Mouse (Mus musculus): Measurements from ENCODE around the gene Gm4763. TPM values are rescaled to one million over a fixed set of nuclear protein-coding genes. Genes with fewer than 3 reads are reported as not detected.
"Not testable (repeated sequence)": the region's sequence is repeated elsewhere in the genome, so short reads cannot be mapped to it uniquely, and the experiment has no call there.

Gene Gm4763
- polyA plus RNA-seq, 1 experiment from 2014 or later = not detected

DNA sequence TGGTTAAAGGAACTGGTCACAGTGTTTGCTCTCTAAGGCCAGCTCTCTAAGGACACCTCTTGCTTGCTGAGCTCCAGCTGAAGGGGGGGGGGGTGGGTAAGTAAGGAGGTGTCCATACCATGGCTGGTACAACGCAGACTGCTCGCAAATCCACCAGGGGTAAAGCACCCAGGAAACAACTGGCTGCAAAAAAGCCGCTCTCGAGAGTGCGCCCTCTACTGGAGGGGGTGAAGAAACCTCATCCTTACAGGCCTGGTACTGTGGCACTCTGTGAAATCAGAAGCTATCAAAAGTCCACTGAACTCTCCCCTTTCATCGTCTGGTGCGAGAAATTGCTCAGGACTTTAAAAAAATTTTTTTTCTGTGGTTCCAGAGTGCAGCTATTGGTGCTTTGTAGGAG is 42.6 kb downstream of the Gm4763 start:
- WGBS (ENCODE audit: insufficient replicate concordance) = 72% methylated on average over 7 of the region's 7 CpGs
- H3K4me1 ChIP-seq (ENCODE audit: control insufficient read depth, insufficient read depth, low read length); H3K4me2 ChIP-seq; H3K9me3 ChIP-seq (replicated peaks; ENCODE audit: control insufficient read depth, low read length); H3K27ac ChIP-seq (ENCODE audit: low read depth, low read length); H3K36me3 ChIP-seq (ENCODE audit: control insufficient read depth, insufficient read depth, low read length); H3K4me3 ChIP-seq (ENCODE audit: low read depth, low read length); ATAC-seq (replicated peaks; ENCODE audit: insufficient number of reproducible peaks, low FRiP score, low TSS enrichment); H3K27me3 ChIP-seq (ENCODE audit: control insufficient read depth, insufficient read depth, low read length); H3K9ac ChIP-seq (ENCODE audit: low read depth, low read length): not testable (repeated sequence)

- Histone ChIP-seq H3K27ac (ENCODE audit: low read depth, low read length) (no peak within 1 kb of the TSS), H3K9me3 (replicated peaks; ENCODE audit: control insufficient read depth, low read length) (no peaks in the 10 kb centered on the region), H3K27me3 (ENCODE audit: control insufficient read depth, insufficient read depth, low read length) (no peaks in the 10 kb centered on the region), H3K4me1 (ENCODE audit: control insufficient read depth, insufficient read depth, low read length) (no peaks in the 10 kb centered on the region), H3K36me3 (ENCODE audit: control insufficient read depth, insufficient read depth, low read length) (no peaks in the 10 kb centered on the region), H3K9ac (ENCODE audit: low read depth, low read length) (no peak within 1 kb of the TSS), H3K4me3 (ENCODE audit: low read depth, low read length) (no peak within 1 kb of the TSS), H3K4me2 (no peak within 1 kb of the TSS)
- ATAC-seq (replicated peaks; ENCODE audit: insufficient number of reproducible peaks, low FRiP score, low TSS enrichment) = no peak
- 82% methylated on average over 9 of the region's 9 CpGs for WGBS (ENCODE audit: insufficient replicate concordance)
Observed at GRCm38 (mm10) chr7:24676575-24676974, 50.1 kb downstream of the Gm4763 start, which contains the start of gene Tex101. Tex101 (minus strand) TSS chr7:24676675.

DNA sequence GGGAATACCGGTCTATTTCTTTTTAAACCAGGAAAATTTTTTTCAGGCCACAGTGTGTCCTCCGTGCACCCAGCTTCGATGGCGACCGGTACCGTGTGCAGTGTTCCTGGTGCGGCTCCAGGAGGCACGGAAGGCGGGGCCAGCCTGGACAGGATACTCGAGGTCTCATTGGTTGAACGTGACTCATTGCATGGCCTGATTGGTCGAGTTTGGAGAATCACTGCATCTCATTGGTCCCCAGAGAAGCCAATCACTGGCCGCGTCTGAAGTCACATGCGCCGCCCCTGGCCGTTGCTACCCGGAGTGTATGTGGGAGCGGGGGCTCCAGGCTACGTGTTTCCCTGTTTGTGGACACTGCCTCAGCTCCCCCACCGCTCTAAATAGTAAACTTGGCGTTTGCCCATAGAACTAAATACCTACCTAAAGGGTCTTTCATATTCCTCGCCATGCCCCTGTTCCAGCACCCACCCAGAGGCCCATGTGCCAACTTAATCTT is 54.7 kb downstream of the Gm4763 start:
- Histone ChIP-seq H3K27me3 (ENCODE audit: control insufficient read depth, insufficient read depth, low read length) (no peaks in the 10 kb centered on the region), H3K4me3 (ENCODE audit: low read depth, low read length) (no peak overlapping the region), H3K4me1 (ENCODE audit: control insufficient read depth, insufficient read depth, low read length) (no peaks in the 10 kb centered on the region), H3K4me2 (no peak overlapping the region), H3K27ac (ENCODE audit: low read depth, low read length) (no peak overlapping the region), H3K9ac (ENCODE audit: low read depth, low read length) (no peak overlapping the region), H3K9me3 (replicated peaks; ENCODE audit: control insufficient read depth, low read length) (no peaks in the 10 kb centered on the region), H3K36me3 (ENCODE audit: control insufficient read depth, insufficient read depth, low read length) (no peaks in the 10 kb centered on the region)
- 88% methylated on average over 23 of the region's 23 CpGs for WGBS (ENCODE audit: insufficient replicate concordance)
- no peak for ATAC-seq (replicated peaks; ENCODE audit: insufficient number of reproducible peaks, low FRiP score, low TSS enrichment)

Other genes with a start within 250 kb of the Gm4763 start
- 0.20 and 0.23 TPM in 2 replicates for gene Cadm4, start 244.9 kb downstream of the Gm4763 start, polyA plus RNA-seq (2014; fragmentation: Nextera tagmentation; extraction: Ambion mirVana)
- 22.6 and 26.0 TPM in 2 replicates for gene Zfp428, start 219.9 kb downstream of the Gm4763 start, polyA plus RNA-seq (2014; fragmentation: Nextera tagmentation; extraction: Ambion mirVana)
- gene AC161166.1, start 214.5 kb downstream of the Gm4763 start, polyA plus RNA-seq (2014; fragmentation: Nextera tagmentation; extraction: Ambion mirVana) = 0.25 and 0.57 TPM in 2 replicates
- gene Irgq, start 196.2 kb downstream of the Gm4763 start, polyA plus RNA-seq (2014; fragmentation: Nextera tagmentation; extraction: Ambion mirVana) = 4.1 and 6.1 TPM in 2 replicates
- not detected in 2 replicates for gene Pinlyp, start 180.8 kb downstream of the Gm4763 start, polyA plus RNA-seq (2014; fragmentation: Nextera tagmentation; extraction: Ambion mirVana)
- gene Xrcc1, start 180.6 kb downstream of the Gm4763 start, polyA plus RNA-seq (2014; fragmentation: Nextera tagmentation; extraction: Ambion mirVana) = 69.8 and 76.6 TPM in 2 replicates
- 23.4 and 23.9 TPM in 2 replicates for gene Ethe1, start 139.4 kb downstream of the Gm4763 start, polyA plus RNA-seq (2014; fragmentation: Nextera tagmentation; extraction: Ambion mirVana)
- gene Zfp575, start 139.3 kb downstream of the Gm4763 start, polyA plus RNA-seq (2014; fragmentation: Nextera tagmentation; extraction: Ambion mirVana) = 0.42 and 0.44 TPM in 2 replicates
- 0.06 TPM in 1 of 2 replicates, not detected in the other for gene Phldb3, start 116.1 kb downstream of the Gm4763 start, polyA plus RNA-seq (2014; fragmentation: Nextera tagmentation; extraction: Ambion mirVana)
- gene Lypd3, start 90.4 kb downstream of the Gm4763 start, polyA plus RNA-seq (2014; fragmentation: Nextera tagmentation; extraction: Ambion mirVana) = 0.09 TPM in 1 of 2 replicates, not detected in the other
- gene Tex101, start 50.2 kb downstream of the Gm4763 start, polyA plus RNA-seq (2014; fragmentation: Nextera tagmentation; extraction: Ambion mirVana) = not detected in 2 replicates
- gene BC049730, start 17.7 kb downstream of the Gm4763 start, polyA plus RNA-seq (2014; fragmentation: Nextera tagmentation; extraction: Ambion mirVana) = not detected in 2 replicates
- gene Cd177, start 33.4 kb upstream of the Gm4763 start, polyA plus RNA-seq (2014; fragmentation: Nextera tagmentation; extraction: Ambion mirVana) = 0.11 TPM in 1 of 2 replicates, not detected in the other
- not detected in 2 replicates for gene Ceacam10, start 50.3 kb upstream of the Gm4763 start, polyA plus RNA-seq (2014; fragmentation: Nextera tagmentation; extraction: Ambion mirVana)
- gene Gm9844, start 135.3 kb upstream of the Gm4763 start, polyA plus RNA-seq (2014; fragmentation: Nextera tagmentation; extraction: Ambion mirVana) = 12.4 and 14.5 TPM in 2 replicates
- gene Lypd4, start 143.0 kb upstream of the Gm4763 start, polyA plus RNA-seq (2014; fragmentation: Nextera tagmentation; extraction: Ambion mirVana) = not detected in 2 replicates
- not detected in 2 replicates for gene Dmrtc2, start 143.1 kb upstream of the Gm4763 start, polyA plus RNA-seq (2014; fragmentation: Nextera tagmentation; extraction: Ambion mirVana)
- 1,535 and 1,579 TPM in 2 replicates for gene Rps19, start 157.5 kb upstream of the Gm4763 start, polyA plus RNA-seq (2014; fragmentation: Nextera tagmentation; extraction: Ambion mirVana)
- gene Cd79a, start 170.5 kb upstream of the Gm4763 start, polyA plus RNA-seq (2014; fragmentation: Nextera tagmentation; extraction: Ambion mirVana) = 0.14 and 0.30 TPM in 2 replicates
- 59.2 and 63.3 TPM in 2 replicates for gene Arhgef1, start 176.0 kb upstream of the Gm4763 start, polyA plus RNA-seq (2014; fragmentation: Nextera tagmentation; extraction: Ambion mirVana)
- not detected in 2 replicates for gene Gm4881, start 217.6 kb upstream of the Gm4763 start, polyA plus RNA-seq (2014; fragmentation: Nextera tagmentation; extraction: Ambion mirVana)
- 157 and 163 TPM in 2 replicates for gene Rabac1, start 245.8 kb upstream of the Gm4763 start, polyA plus RNA-seq (2014; fragmentation: Nextera tagmentation; extraction: Ambion mirVana)